Mouse (Mus musculus) erythroblast, embryonic 14.5 days (primary cell): ENCODE data around the gene Fzd2.

Experiments used
- GATA1 ChIP-seq: IDR thresholded peaks from 2 replicates; pipeline ENCODE4 v1.6.1; 2012; ENCODE audit warnings: low read length, inconsistent platforms, mixed read lengths
- TAL1 ChIP-seq: IDR thresholded peaks from 3 replicates; pipeline ENCODE4 v1.6.1; 2012; ENCODE audit warnings: low read length, inconsistent platforms, mixed read lengths

- TF ChIP-seq GATA1 (no peak), TAL1 (no peak)
Measured at GRCm38 (mm10) chr11:102630731-102631130, 26.5 kb downstream of the Fzd2 start.
